Mouse (Mus musculus) kidney, postnatal 36 days (tissue): Measurements from ENCODE around the gene Snn.
A peak's percentile ranks its signal among the peaks of the same experiment; 100 is the strongest.
"Not testable (repeated sequence)": the region's sequence is repeated elsewhere in the genome, so short reads cannot be mapped to it uniquely, and the experiment has no call there.

Experiments
- DNase-seq, 2 experiments: peaks; one replicate each; pipeline ENCODE4 v3.0.0; 2021 to 2022; ENCODE audit warnings: mixed read lengths in 2 of 2

Gene Snn

GRCm38 (mm10) chr16:11060645-11061044, at the start of gene Snn:
TSS of gene Snn (plus strand) at chr16:11060945.
- DNase-seq: no peak

- DNase-seq: no peak
Observed at GRCm38 (mm10) chr16:11011206-11011605, 49.5 kb upstream of the Snn start.

GRCm38 (mm10) chr16:11011939-11012338, 48.8 kb upstream of the Snn start:
- DNase-seq: no peak

GRCm38 (mm10) chr16:11012571-11013463, 47.9 kb upstream of the Snn start:
- DNase-seq: peak; percentile 66 to 82

- not testable (repeated sequence) for DNase-seq
Observed at GRCm38 (mm10) chr16:11013464-11014147, 47.1 kb upstream of the Snn start.

GRCm38 (mm10) chr16:11014407-11014806, 46.3 kb upstream of the Snn start:
- DNase-seq: peak in 1 of 2 experiments; percentile 46

GRCm38 (mm10) chr16:11016353-11016752, 44.4 kb upstream of the Snn start:
- DNase-seq: no peak

- no peak for DNase-seq
Observed at GRCm38 (mm10) chr16:11017807-11018595, 42.7 kb upstream of the Snn start.

GRCm38 (mm10) chr16:11021403-11022112, 39.2 kb upstream of the Snn start:
- DNase-seq: no peak

- DNase-seq: no peak
Observed at GRCm38 (mm10) chr16:11022113-11022489, 38.6 kb upstream of the Snn start.

GRCm38 (mm10) chr16:11023618-11024017, 37.1 kb upstream of the Snn start:
- DNase-seq: no peak

GRCm38 (mm10) chr16:11024841-11025240, 35.9 kb upstream of the Snn start:
- no peak for DNase-seq

GRCm38 (mm10) chr16:11028206-11028605, 32.5 kb upstream of the Snn start:
- DNase-seq: peak in 1 of 2 experiments; percentile 31

- no peak for DNase-seq
Observed at GRCm38 (mm10) chr16:11030844-11031243, 29.9 kb upstream of the Snn start.

- peak in 1 of 2 experiments; percentile 24 for DNase-seq
Observed at GRCm38 (mm10) chr16:11031320-11031719, 29.4 kb upstream of the Snn start.

- peak; percentile 87 to 96 for DNase-seq
Observed at GRCm38 (mm10) chr16:11034193-11034803, 26.4 kb upstream of the Snn start.

GRCm38 (mm10) chr16:11035273-11035672, 25.5 kb upstream of the Snn start:
- DNase-seq: no peak

- peak; percentile 68 to 87 for DNase-seq
Observed at GRCm38 (mm10) chr16:11035790-11036431, 24.8 kb upstream of the Snn start.

- DNase-seq: no peak
Observed at GRCm38 (mm10) chr16:11040603-11041002, 20.1 kb upstream of the Snn start.

GRCm38 (mm10) chr16:11043239-11043638, 17.5 kb upstream of the Snn start:
- no peak for DNase-seq

GRCm38 (mm10) chr16:11046437-11046836, 14.3 kb upstream of the Snn start:
- DNase-seq: peak; percentile 42 to 68
